Mouse (Mus musculus) fat pad, adult 2 months (tissue): ENCODE data around the gene Pgghg.

Experiments
- DNase-seq: peaks from one replicate; pipeline ENCODE4 v3.0.0-alpha.2; 2011; ENCODE audit warnings: low read depth, low spot score; ENCODE audit errors: extremely low read depth

Pgghg gene

GRCm38 (mm10) chr7:140922398-140923069, 18.7 kb upstream of the Pgghg start:
- no peak for DNase-seq

GRCm38 (mm10) chr7:140923070-140923775, 18.0 kb upstream of the Pgghg start:
- no peak for DNase-seq

- no peak for DNase-seq
These were observed 14.0 kb upstream of the Pgghg start for GRCm38 (mm10) chr7:140927181-140927580.

DNA sequence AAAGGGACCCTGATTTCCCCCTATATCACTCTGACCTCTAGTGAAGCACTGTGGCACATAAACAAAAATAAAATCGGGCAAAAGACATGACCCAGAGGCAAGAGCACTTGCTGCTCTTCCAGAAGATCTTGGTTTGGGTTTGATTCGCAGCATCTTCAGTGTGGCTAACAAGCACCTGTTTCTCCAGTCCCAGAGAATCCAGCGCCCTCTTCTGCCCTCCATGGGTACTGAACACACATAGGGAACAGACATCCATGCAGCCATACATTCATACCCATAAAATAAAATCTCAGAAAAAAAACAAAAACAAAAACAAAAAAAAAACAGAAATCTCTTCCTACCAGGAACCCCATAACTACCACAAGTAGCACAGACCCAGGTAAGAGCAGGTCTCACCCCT, 2.8 kb upstream of the Pgghg start:
- DNase-seq = no peak

DNA sequence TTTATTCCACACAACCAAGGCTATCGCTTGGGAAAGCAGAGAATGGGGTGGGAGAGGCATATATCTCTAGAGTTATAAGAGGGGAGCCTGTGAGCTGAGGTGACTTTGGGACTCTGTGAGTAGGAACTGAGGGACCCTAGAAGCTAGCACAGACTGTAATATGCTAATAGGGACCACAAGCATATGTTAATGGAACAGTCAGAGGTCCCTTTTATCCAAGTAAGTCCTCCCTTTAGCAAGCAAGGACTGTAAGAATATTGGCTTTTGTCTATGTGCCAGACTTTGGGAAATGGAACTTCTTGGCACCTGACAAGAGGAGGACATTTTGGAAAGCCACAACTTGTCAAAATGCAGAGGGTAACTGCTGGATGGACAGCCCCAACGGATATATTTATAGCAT, 2.3 kb upstream of the Pgghg start:
- no peak for DNase-seq

GRCm38 (mm10) chr7:140939669-140940171, 1.5 kb upstream of the Pgghg start:
- no peak for DNase-seq

GRCm38 (mm10) chr7:140942341-140942740, 1.1 kb downstream of the Pgghg start:
- no peak for DNase-seq

DNA sequence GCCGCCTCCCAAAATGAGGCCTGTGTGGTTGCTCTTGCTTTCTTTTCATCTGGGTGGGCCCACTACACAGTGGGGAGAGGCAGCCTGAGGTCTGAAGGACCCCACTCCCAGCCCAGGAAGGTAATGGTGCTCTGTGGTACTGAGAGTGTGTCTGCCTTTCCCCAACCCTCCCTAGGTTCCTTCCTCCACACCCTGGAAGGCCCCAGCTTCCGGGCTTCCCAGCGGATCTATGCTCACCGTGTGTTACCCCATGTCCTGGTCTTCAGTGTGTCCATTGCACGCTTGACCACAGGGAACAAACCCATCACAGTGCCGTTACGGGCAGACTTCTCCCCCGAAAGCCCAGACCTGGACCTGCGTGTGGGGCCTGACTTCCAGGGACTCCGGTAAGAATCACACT, 1.6 kb downstream of the Pgghg start:
- DNase-seq = no peak

- no peak for DNase-seq
These were observed 2.2 kb downstream of the Pgghg start for GRCm38 (mm10) chr7:140943356-140943755.

DNA sequence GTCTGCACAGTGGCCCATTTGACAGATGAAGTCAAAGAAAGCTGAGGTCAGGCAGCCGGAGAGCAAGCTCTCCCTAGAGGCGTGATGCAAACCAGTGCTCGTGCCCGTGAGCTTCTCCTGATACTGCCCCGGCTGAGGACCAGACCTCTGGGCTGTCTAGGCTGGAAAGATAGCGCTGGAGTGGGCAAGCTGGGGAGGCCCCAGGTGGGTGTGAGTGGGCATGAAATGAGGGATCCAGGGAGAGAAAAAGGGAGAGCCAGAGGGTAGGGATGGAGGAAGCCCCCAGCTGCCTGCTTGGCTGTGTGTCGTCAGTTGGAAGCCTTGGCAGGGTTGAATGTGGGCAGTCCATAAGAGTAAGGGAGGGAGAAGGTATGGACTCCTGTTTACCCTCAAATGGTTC, 3.0 kb downstream of the Pgghg start:
- DNase-seq = no peak

DNA sequence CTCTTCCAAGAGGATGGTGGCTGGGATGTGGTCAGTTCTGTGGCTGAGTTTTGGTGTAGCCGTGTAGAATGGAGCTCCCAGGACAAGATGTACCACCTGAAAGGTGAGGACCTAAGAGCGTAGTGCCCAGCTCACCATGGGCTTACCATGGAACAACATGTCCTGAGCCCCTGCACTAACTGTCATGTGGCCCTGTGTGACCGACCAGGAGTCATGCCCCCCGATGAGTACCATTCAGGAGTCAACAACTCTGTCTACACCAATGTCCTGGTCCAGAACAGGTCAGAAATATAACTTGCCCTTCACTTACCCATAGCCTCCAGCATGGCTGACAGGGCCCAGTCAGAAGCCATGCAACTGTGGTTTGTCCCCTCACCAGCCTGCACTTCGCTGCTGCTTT, 4.1 kb downstream of the Pgghg start:
- DNase-seq = no peak

DNA sequence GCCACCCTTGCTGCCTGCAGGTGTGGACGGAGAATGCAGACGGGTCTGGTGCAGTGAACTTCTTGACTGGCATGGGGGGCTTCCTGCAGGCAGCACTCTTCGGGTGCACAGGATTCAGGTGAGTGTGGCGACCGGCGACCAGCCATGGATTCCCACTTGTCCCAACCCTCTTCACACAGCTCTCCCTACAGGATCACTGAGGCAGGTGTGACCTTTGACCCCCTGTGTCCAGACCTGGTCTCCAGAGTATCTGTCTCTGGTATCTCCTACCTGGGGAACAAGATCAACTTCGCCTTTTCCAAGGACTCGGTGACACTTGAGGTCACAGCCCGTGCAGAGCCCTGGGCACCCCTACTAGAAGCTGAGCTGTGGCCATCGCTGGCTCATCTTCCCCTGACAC, 5.1 kb downstream of the Pgghg start:
- no peak for DNase-seq

GRCm38 (mm10) chr7:140946980-140947379, 5.8 kb downstream of the Pgghg start:
- DNase-seq = no peak

GRCm38 (mm10) chr7:140948161-140948560, 7.0 kb downstream of the Pgghg start:
- DNase-seq = no peak

DNA sequence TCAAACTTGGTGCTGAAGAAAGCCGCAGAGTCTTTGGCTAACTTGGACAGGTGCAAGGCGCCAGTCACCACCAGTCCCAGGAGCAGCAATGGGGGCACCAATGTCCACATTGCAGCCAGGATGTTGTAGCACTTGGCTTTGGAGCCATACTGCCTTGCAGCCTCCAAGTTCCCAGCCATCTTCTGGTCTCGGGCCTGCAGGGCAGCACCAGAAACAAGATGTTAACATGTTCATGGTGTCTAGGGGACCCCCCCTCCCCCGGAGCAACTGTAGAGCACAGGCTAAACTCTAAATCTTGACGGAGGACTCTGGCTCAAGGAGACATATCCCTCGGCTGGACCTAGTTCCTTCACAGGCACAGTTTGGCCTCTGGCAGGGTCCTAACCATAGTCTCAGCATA, 8.1 kb downstream of the Pgghg start:
- no peak for DNase-seq

GRCm38 (mm10) chr7:140949824-140950530, 8.8 kb downstream of the Pgghg start, which contains the start of gene Ifitm5:
Ifitm5 (minus strand) TSS chr7:140950291.
- no peak for DNase-seq

DNA sequence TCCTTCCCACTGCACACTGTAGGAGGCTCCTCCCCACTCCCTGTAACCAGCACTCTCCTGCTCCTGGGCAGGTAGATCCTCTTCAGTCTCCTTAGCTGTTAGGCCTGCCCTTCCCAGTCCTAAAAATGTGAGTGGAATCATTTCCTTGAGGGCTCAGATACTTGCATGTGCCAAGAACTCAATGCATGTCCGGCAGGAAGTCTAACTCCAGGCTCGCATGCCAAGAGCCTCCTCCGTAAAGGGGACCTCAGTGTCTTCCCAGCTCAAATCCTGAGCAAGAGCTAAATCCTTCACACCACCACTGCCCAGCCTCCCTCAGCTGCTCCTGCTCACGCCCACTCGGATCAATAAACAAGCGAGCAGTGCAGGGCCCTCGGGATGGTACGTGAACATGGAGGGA, 9.9 kb downstream of the Pgghg start:
- DNase-seq = no peak

GRCm38 (mm10) chr7:140951765-140952164, 10.6 kb downstream of the Pgghg start:
- no peak for DNase-seq

DNA sequence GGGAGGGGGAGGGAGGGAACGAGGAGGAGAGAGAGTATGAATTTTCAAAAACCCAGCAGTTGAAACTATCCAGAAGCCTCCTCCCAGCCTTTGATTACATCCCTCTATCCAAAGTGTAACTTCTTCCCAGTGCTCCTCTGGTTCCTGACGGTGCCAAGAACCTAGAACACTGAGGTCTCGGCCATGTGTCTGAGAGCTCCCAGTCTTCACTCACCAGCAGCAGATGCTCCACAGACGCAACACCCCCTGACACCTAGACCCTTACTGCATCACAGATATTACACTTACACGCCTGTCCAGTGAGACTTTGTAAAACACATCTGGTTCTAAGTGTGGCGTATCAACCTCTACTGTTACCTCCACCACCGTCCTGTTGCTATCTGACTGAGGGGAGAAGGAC, 11.2 kb downstream of the Pgghg start:
- DNase-seq = no peak

DNA sequence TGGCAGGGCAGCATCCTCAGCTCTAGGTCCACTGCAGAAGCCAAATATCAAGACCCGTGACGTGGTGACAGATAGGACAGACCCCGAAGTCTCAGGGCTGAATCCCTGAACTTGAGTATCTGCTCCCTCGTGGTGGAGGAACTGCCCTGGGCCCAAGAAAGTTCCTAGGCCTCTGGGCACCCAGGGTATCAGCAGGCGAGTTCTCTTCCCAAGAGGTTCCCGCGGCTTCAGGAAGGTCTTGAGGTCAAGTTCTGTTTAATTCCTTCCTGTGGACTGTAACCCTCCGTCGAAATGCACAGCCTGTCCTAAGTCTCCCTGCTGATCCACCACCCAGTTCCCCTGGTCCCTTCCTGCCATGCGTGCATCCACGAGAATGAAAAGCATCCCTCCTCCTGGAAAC, 11.9 kb downstream of the Pgghg start:
- DNase-seq = no peak

DNA sequence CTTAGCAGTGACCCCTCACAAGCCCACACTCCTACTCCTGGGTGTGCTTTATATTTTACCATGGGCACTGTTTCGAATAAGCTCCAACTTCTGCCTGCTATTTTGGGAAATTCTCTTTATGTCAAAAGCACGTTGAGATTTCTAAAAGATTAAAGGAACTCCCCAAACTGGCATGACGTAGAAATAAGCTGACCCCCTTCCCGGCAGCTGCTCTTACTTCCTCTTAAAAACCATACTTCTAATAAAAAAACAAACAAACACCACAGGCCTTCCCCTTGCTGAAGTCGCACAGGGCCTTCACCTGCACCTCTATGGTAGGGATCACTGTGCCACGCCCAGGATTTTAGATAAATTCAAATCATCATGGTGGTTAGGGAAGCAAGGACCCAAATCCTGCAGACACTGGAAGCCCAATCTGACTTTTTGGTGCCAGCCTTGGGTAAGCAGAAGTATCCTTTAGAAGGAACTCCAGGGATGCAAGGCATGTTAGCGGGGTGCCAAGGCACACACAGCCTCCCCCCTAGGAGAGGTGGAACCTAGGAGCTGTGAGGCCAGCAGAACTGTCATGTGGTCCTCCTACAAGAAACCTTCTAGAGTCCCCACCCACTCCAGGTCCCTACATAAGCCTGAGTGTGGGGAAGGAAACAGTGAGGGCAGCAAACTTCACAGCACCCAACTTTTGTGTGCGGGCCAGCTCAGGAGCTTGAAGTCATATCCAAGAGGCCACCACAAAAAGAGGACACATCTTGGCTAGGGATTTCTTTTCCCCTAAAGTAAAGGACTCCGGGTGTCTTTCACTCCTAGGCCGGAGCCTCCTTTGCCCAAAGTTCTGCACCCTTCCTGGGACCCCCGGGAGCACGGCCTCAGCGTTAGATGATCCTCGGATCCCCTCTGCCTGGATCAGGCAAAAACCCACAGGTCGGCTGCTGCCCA, 12.9 kb downstream of the Pgghg start:
- no peak for DNase-seq
